Comparison of ENCODE assay signal across 15 mouse cellular contexts in genomic region chr17:27941698-27942097, GRCm38 (mm10). TPM values are rescaled to one million over a fixed set of nuclear protein-coding genes. Genes with fewer than 3 reads are reported as not detected.
DNase-seq lines count a peak whose midpoint lies in the region; ATAC-seq and TF ChIP-seq lines count a peak whose summit lies in the region.
"Had no signal": no experiment of that assay in that cellular context is flagged by ENCODE, and none has a peak within 500 bp of the region (broad histone marks: within the 10 kb centered on the region; RNA-seq: fewer than 3 reads in every experiment).

No protein-coding gene starts in this region.

- peaks cover 75% of the 10 kb centered on the region for H3K4me1 ChIP-seq in heart, embryonic 13.5 days
- H3K4me1 ChIP-seq in heart, adult 2 months (ENCODE audit: control insufficient read depth, insufficient read depth, low read length) = peaks cover 40% of the 10 kb centered on the region
- peaks cover 63% of the 10 kb centered on the region for H3K4me1 ChIP-seq in E14TG2a.4 (replicated peaks; ENCODE audit: low read depth, low read length)

- no peak overlapping the region for H3K9ac ChIP-seq in heart, embryonic 13.5 days
- H3K9ac ChIP-seq in heart, adult 2 months (ENCODE audit: low read depth, low read length) = no peak overlapping the region
- H3K9ac ChIP-seq: forebrain, embryonic 15.5 days had no signal

- no peak for TF ChIP-seq EP300 in heart, adult 2 months (IDR thresholded peaks at IDR 0.05; ENCODE audit: insufficient read depth, low read depth, low read length)

- no peaks in the 10 kb centered on the region for H3K36me3 ChIP-seq in heart, embryonic 13.5 days
- no peaks in the 10 kb centered on the region; the same call in 1 of the 2 replicates for H3K36me3 ChIP-seq in heart, adult 2 months (ENCODE audit: control insufficient read depth, insufficient read depth, low read length)
- H3K36me3 ChIP-seq in E14TG2a.4 (ENCODE audit: insufficient read depth, low read length) = no peaks in the 10 kb centered on the region
- H3K36me3 ChIP-seq: forebrain, embryonic 15.5 days had no signal

- H3K4me3 ChIP-seq in heart, embryonic 13.5 days = no peak overlapping the region
- no peak overlapping the region for H3K4me3 ChIP-seq in heart, adult 2 months
- H3K4me3 ChIP-seq in E14TG2a.4 (replicated peaks; ENCODE audit: low read length) = 0 out of 2 replicates have a peak overlapping the region, but pooled peaks have one; percentile 45
- H3K4me3 ChIP-seq: forebrain, embryonic 15.5 days; myocyte had no signal

- no peaks in the 10 kb centered on the region for H3K27me3 ChIP-seq in heart, embryonic 13.5 days (replicated peaks)
- no peaks in the 10 kb centered on the region for H3K27me3 ChIP-seq in heart, adult 2 months (ENCODE audit: control insufficient read depth, insufficient read depth, low read length)
- H3K27me3 ChIP-seq in E14TG2a.4 (ENCODE audit: insufficient read depth, low read length) = no peaks in the 10 kb centered on the region
- H3K27me3 ChIP-seq: forebrain, embryonic 15.5 days had no signal

- 52% methylated on average over 2 of the region's 2 CpGs for WGBS in heart, embryonic 13.5 days
- WGBS in heart, adult 2 months = 72% methylated on average over 2 of the region's 2 CpGs

- 0 out of 2 replicates have a peak overlapping the region, but pooled peaks have one; percentile 5 for H3K27ac ChIP-seq in heart, embryonic 13.5 days (replicated peaks)
- no peak overlapping the region for H3K27ac ChIP-seq in heart, adult 2 months
- H3K27ac ChIP-seq: forebrain, embryonic 15.5 days had no signal

- peaks cover 1% of the 10 kb centered on the region; the same call in 1 of the 2 replicates for H3K79me2 ChIP-seq in heart, adult 2 months (replicated peaks; ENCODE audit: control insufficient read depth, insufficient read depth, low read length)

- no peak for TF ChIP-seq CTCF in heart, adult 2 months (IDR thresholded peaks at IDR 0.05)
- no peak for TF ChIP-seq CTCF in E14TG2a.4 (conservative IDR thresholded peaks at IDR 0.05; ENCODE audit: low read length)

- no peaks in the 10 kb centered on the region for H3K9me3 ChIP-seq in heart, embryonic 13.5 days
- no peaks in the 10 kb centered on the region for H3K9me3 ChIP-seq in E14TG2a.4 (ENCODE audit: low read length)
- H3K9me3 ChIP-seq: forebrain, embryonic 15.5 days had no signal

- intact Hi-C loops in heart, adult 2 months (cut with DNase I) = loop anchor here (2.0 kb wide), 2 partner anchors 15 to 25 kb away; no protein-coding TSS in a partner anchor

- ATAC-seq in heart, embryonic 13.5 days (ENCODE audit: extremely low read depth, insufficient number of reproducible peaks, low FRiP score, low TSS enrichment) = no peak
- ATAC-seq: forebrain, embryonic 15.5 days; intestine, embryonic 16.5 days had no signal

- no peak for TF ChIP-seq POLR2A in heart, adult 2 months (IDR thresholded peaks at IDR 0.05; ENCODE audit: insufficient read depth, low read depth, low read length)

- no peak overlapping the region for H3K4me2 ChIP-seq in heart, embryonic 13.5 days
- H3K4me2 ChIP-seq: forebrain, embryonic 15.5 days had no signal

- no peak for DNase-seq in heart, adult 2 months
- peak; percentile 66 for DNase-seq in adipocyte (ENCODE audit: low spot score)
- DNase-seq in cerebellum, postnatal 25 days = peak; percentile 71 to 77
- DNase-seq in right cerebral cortex, postnatal 4 days = no peak
- DNase-seq in spleen, adult 18-20 months = no peak
- DNase-seq: adrenal gland, adult 8-10 months; kidney, postnatal 14 days; layer of hippocampus, postnatal 36 days; liver; thymus, postnatal 4 days had no signal

RNA-seq across cellular contexts. Expression of gene Taf11, which starts 32.1 kb away (rescaled TPM):
- polyA plus RNA-seq in heart, embryonic 13.5 days (2015; fragmentation: Nextera tagmentation; extraction: Ambion mirVana) = 44.1 and 46.1 TPM in 2 replicates
- total RNA-seq in heart, adult 2 months (2021) = 10 to 100 TPM; 21.5 to 21.6 TPM
- polyA plus RNA-seq in heart, adult 2 months (2012; rRNA removed) = 12.5 and 13.2 TPM in 2 replicates

RNA-seq across cellular contexts. Expression of gene Anks1, which starts 32.6 kb away (rescaled TPM):
- 7.7 and 8.2 TPM in 2 replicates for polyA plus RNA-seq in heart, embryonic 13.5 days (2015; fragmentation: Nextera tagmentation; extraction: Ambion mirVana)
- 10 to 100 TPM; 51.6 to 76.4 TPM for total RNA-seq in heart, adult 2 months (2021)
- 64.4 and 90.1 TPM in 2 replicates for polyA plus RNA-seq in heart, adult 2 months (2012; rRNA removed)

Comparison
In these comparisons a context has a peak if more than half of its experiments do, and no peak if none do; other contexts are left out.
1. DNase-seq: peak in adipocyte (single experiment) and cerebellum, postnatal 25 days (2 of 2); none in heart, adult 2 months (0 of 2), right cerebral cortex, postnatal 4 days (single experiment) and spleen, adult 18-20 months (0 of 2).